Mouse (Mus musculus) cortical plate, adult 2 months (tissue): Measurements from ENCODE around the gene Mvk.

Source experiments
- CTCF ChIP-seq: fragments of 200-500 bp; IDR thresholded peaks from 2 replicates; pipeline ENCODE4 v1.5.1; 2011; ENCODE audit warnings: mild to moderate bottlenecking, control low read depth, low read length; ENCODE audit not compliant: insufficient read depth; ENCODE audit errors: extremely low read depth
- POLR2A ChIP-seq: fragments of 200-500 bp; IDR thresholded peaks from 2 replicates; pipeline ENCODE4 v1.6.1; 2011; ENCODE audit warnings: mild to moderate bottlenecking, low read length, control low read depth; ENCODE audit not compliant: insufficient read depth; ENCODE audit errors: extremely low read depth

- TF ChIP-seq CTCF = no peak
- no peak for TF ChIP-seq POLR2A
Measured at GRCm38 (mm10) chr5:114456287-114456686, 12.2 kb downstream of the Mvk start.
